Mouse (Mus musculus) CH12.LX (cell line): ENCODE results near the gene Slc25a28. TPM values are rescaled to one million over a fixed set of nuclear protein-coding genes. Genes with fewer than 3 reads are reported as not detected.

Experiments
- DNase-seq: peaks from one replicate; pipeline ENCODE4 v3.0.0-alpha.2; 2013; ENCODE audit errors: extremely low read depth
- H3K27ac ChIP-seq: 2 replicates; pipeline ENCODE4 v1.5.1; 2012; ENCODE audit warnings: low read depth, mild to moderate bottlenecking, control low read depth, moderate library complexity; ENCODE audit not compliant: insufficient read depth
- H3K27me3 ChIP-seq: replicated peaks from 2 replicates; pipeline ENCODE3; 2012; ENCODE audit warnings: inconsistent platforms
- H3K36me3 ChIP-seq, 2 experiments: replicated peaks in 1 of 2; 2 replicates each; pipeline versions ENCODE3 to v1.6.1; 2012; ENCODE audit warnings: inconsistent platforms in 1 of 2, low read length in 1 of 2, mild to moderate bottlenecking in 1 of 2, mixed read lengths in 1 of 2, moderate library complexity in 1 of 2; ENCODE audit not compliant: control insufficient read depth in 1 of 2, insufficient read depth in 1 of 2
- H3K4me1 ChIP-seq, 2 experiments: 2 replicates each; pipeline ENCODE4 v1.6.1; 2012; ENCODE audit warnings: inconsistent platforms in 1 of 2, moderate library complexity in 1 of 2; ENCODE audit not compliant: insufficient read depth in 2 of 2, control insufficient read depth in 1 of 2
- H3K4me2 ChIP-seq: 2 replicates; pipeline ENCODE4 v1.6.1; 2012; ENCODE audit warnings: low read depth, mild to moderate bottlenecking, control low read depth; ENCODE audit not compliant: poor library complexity, insufficient read depth, severe bottlenecking
- H3K4me3 ChIP-seq, 3 experiments: fragments of 150-350 bp in 1 of 3; sonication (generic) in 1 of 3; replicated peaks in 1 of 3; 2 replicates each; pipeline versions ENCODE3 to v1.5.1; 2011 to 2012; ENCODE audit warnings: low read depth in 2 of 3, low read length in 2 of 3, mild to moderate bottlenecking in 2 of 3, moderate library complexity in 2 of 3, control low read depth in 1 of 3, improper control_type of control experiment in 1 of 3, inconsistent platforms in 1 of 3, mixed read lengths in 1 of 3; ENCODE audit not compliant: poor library complexity in 1 of 3
- H3K79me2 ChIP-seq: replicated peaks from 2 replicates; pipeline ENCODE4 v1.6.1; 2012; ENCODE audit warnings: mild to moderate bottlenecking, moderate library complexity; ENCODE audit not compliant: control insufficient read depth, poor library complexity, insufficient read depth, severe bottlenecking; ENCODE audit errors: extremely low read depth
- H3K9ac ChIP-seq: 2 replicates; pipeline ENCODE4 v1.6.1; 2012; ENCODE audit warnings: low read depth, mild to moderate bottlenecking, control low read depth, moderate library complexity; ENCODE audit not compliant: insufficient read depth
- H3K9me3 ChIP-seq: replicated peaks from 2 replicates; pipeline ENCODE3; 2012; ENCODE audit warnings: low read length, inconsistent platforms, mixed read lengths
- BHLHE40 ChIP-seq: IDR thresholded peaks from 2 replicates; pipeline ENCODE4 v1.6.1; 2011; ENCODE audit warnings: mild to moderate bottlenecking, low read depth, low read length, improper control_type of control experiment
- CTCF ChIP-seq, 2 experiments: IDR thresholded peaks in 1 of 2; conservative IDR thresholded peaks in 1 of 2; 2 replicates each; pipeline ENCODE4 v1.5.1; 2011 to 2012; ENCODE audit warnings: low read depth in 2 of 2, low read length in 2 of 2, improper control_type of control experiment in 1 of 2, inconsistent platforms in 1 of 2, mild to moderate bottlenecking in 1 of 2, moderate library complexity in 1 of 2
- E2F4 ChIP-seq: IDR thresholded peaks from 2 replicates; pipeline ENCODE4 v1.6.1; 2011; ENCODE audit warnings: low read depth, low read length, improper control_type of control experiment; ENCODE audit not compliant: insufficient replicate concordance
- ELF1 ChIP-seq: IDR thresholded peaks from 2 replicates; pipeline ENCODE4 v1.6.1; 2014; ENCODE audit warnings: low read depth, mild to moderate bottlenecking, inconsistent platforms, low read length, improper control_type of control experiment
- EP300 ChIP-seq: IDR thresholded peaks from 2 replicates; pipeline ENCODE4 v1.6.1; 2011; ENCODE audit warnings: low read length, improper control_type of control experiment
- MEF2A ChIP-seq: IDR thresholded peaks from 2 replicates; pipeline ENCODE4 v1.6.1; 2014; ENCODE audit warnings: low read depth, mild to moderate bottlenecking, inconsistent platforms, low read length, improper control_type of control experiment, borderline replicate concordance
- NRF1 ChIP-seq: IDR thresholded peaks from 2 replicates; pipeline ENCODE4 v1.6.1; 2014; ENCODE audit warnings: low read depth, mild to moderate bottlenecking, inconsistent platforms, low read length, improper control_type of control experiment, moderate library complexity
- PAX5 ChIP-seq: IDR thresholded peaks from 2 replicates; pipeline ENCODE4 v1.6.1; 2012; ENCODE audit warnings: low read length, inconsistent platforms, mixed read lengths
- RAD21 ChIP-seq: IDR thresholded peaks from 2 replicates; pipeline ENCODE4 v1.6.1; 2011; ENCODE audit warnings: low read depth, mild to moderate bottlenecking, low read length, improper control_type of control experiment, moderate library complexity
- SMC3 ChIP-seq: IDR thresholded peaks from 2 replicates; pipeline ENCODE4 v1.6.1; 2011; ENCODE audit warnings: low read depth, low read length, improper control_type of control experiment
- TCF12 ChIP-seq: IDR thresholded peaks from 2 replicates; pipeline ENCODE4 v1.6.1; 2014; ENCODE audit warnings: low read depth, mild to moderate bottlenecking, inconsistent platforms, low read length, improper control_type of control experiment
- USF1 ChIP-seq: IDR thresholded peaks from 2 replicates; pipeline ENCODE4 v1.6.1; 2014; ENCODE audit warnings: low read depth, mild to moderate bottlenecking, inconsistent platforms, low read length, improper control_type of control experiment
- USF2 ChIP-seq: conservative IDR thresholded peaks from 2 replicates; pipeline ENCODE4 v1.6.1; 2011; ENCODE audit warnings: low read depth, low read length, improper control_type of control experiment
- ZC3H11A ChIP-seq: IDR thresholded peaks from 2 replicates; pipeline ENCODE4 v1.6.1; 2012; ENCODE audit warnings: low read depth, mild to moderate bottlenecking, inconsistent platforms, low read length, improper control_type of control experiment
- ZKSCAN1 ChIP-seq: IDR thresholded peaks from 2 replicates; pipeline ENCODE4 v1.6.1; 2012; ENCODE audit warnings: low read depth, inconsistent platforms, low read length, improper control_type of control experiment, borderline replicate concordance
- dilution Hi-C: fragments of 300-500 bp; cut with MboI; formaldehyde crosslinking; loops from 2 replicates; pipeline ENCODE4 v1.14.3; 2020; ENCODE audit warnings: low sequenced_read_pairs; ENCODE audit not compliant: extremely low pct_unique_long_range_greater_than_20kb, extremely low pct_ligation_motif_present
- in situ Hi-C: fragments of 300-500 bp; cut with MboI; formaldehyde crosslinking; loops from 3 replicates; pipeline ENCODE4 v1.14.3; 2019; ENCODE audit warnings: low sequenced_read_pairs, low pct_ligation_motif_present, low pct_unique_long_range_greater_than_20kb, mixed read lengths
- polyA plus RNA-seq: library from polyadenylated mRNA; unstranded; fragments of >175 nt; gene quantifications from 2 replicates; pipeline ENCODE4 v1.2.1, GENCODE M21; 2012; ENCODE audit warnings: low read depth; ENCODE audit not compliant: insufficient read length
- total RNA-seq, 2 experiments: library from RNA; depleted of rRNA; stranded (reverse); fragments of 300-350 nt in 1 of 2; fragments of >200 nt in 1 of 2; gene quantifications; 2 replicates each; pipeline ENCODE4 v1.2.3; 2012 to 2014

Gene Slc25a28
- total and polyA plus RNA-seq, 3 experiments, result 35.2 to 48.1 (median 37.8) TPM

DNA sequence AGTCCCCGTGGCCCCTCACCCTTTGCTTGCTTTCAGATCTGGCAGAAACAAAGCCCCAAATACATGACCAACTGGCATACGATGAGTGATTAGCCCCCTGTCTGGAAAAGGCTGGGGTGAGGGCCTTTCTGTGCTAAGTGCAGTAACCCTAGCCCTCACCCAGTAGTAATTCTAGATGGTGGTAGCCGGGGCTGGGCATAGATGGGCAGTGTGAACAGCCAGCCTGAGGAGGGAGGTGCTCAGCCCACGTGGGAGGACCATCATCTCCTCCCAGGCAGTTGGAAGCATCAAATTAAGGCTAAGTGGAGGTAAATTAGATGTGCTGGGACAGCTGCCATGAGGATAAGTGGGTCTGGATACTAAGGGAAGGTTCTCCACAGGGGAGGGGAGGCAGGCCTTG is 45.6 kb downstream of the Slc25a28 start:
- dilution Hi-C loops, result no loop called here

DNA sequence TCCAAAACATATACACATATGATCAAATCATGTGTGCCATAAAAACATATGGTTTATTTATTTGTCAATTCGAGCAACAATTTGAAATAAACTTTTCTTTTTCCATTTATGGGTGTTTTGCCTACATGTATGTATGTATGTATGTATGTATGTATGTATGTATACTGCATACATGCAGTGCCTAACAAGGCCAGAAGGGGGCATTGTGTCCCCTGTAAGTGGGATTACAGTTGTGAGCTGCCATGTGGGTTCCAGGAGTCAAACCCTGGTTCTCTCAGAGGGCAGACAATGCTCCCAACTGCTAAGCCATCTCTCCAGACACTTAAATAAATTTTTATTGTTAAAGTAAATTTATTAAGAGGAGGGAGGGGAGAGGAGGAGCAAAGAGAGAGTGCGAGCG is 47.3 kb downstream of the Slc25a28 start:
- no peak overlapping the region for H3K4me3 ChIP-seq
- no peak overlapping the region for H3K4me2 ChIP-seq
- H3K36me3 ChIP-seq, result no peaks in the 10 kb centered on the region
- H3K27ac ChIP-seq, result no peak overlapping the region
- H3K27me3 ChIP-seq, result no peaks in the 10 kb centered on the region
- in situ Hi-C loops, result loop anchor here (5.0 to 10.0 kb wide), 3 partner anchors 35 to 103 kb away; partner anchors contain the start of gene Got1
- dilution Hi-C loops, result no loop called here
- H3K4me1 ChIP-seq, result peaks cover 12 to 37% of the 10 kb centered on the region in 2 experiments
- H3K9me3 ChIP-seq, result no peaks in the 10 kb centered on the region
- TF ChIP-seq RAD21 (no peak; the same call in none of the 2 replicates), CTCF (conservative IDR thresholded peaks at IDR 0.05 in 1 of 2, IDR thresholded peaks at IDR 0.05 in 1 of 2; ENCODE audit: low read depth in 2 of 2, low read length in 2 of 2) (peak; percentile 8 to 52; a peak in 2 of 4 replicates)
- H3K79me2 ChIP-seq, result no peaks in the 10 kb centered on the region
- DNase-seq, result no peak
- H3K9ac ChIP-seq, result no peak overlapping the region

More for the DNA sequence above, 45.6 kb downstream of the Slc25a28 start:
- in situ Hi-C loops, result loop anchor here (5.0 to 10.0 kb wide), 3 partner anchors 33 to 104 kb away; partner anchors contain the start of gene Got1
- no peak overlapping the region for H3K4me3 ChIP-seq
- TF ChIP-seq ZC3H11A (no peak), SMC3 (no peak), E2F4 (no peak), TCF12 (no peak), PAX5 (no peak), MEF2A (no peak), NRF1 (no peak), ELF1 (no peak)
- DNase-seq, result no peak
- H3K36me3 ChIP-seq, result no peaks in the 10 kb centered on the region
- H3K9ac ChIP-seq, result no peak overlapping the region
- no peak overlapping the region for H3K4me2 ChIP-seq
- H3K79me2 ChIP-seq, result no peaks in the 10 kb centered on the region
- H3K9me3 ChIP-seq, result no peaks in the 10 kb centered on the region
- H3K27me3 ChIP-seq, result no peaks in the 10 kb centered on the region
- H3K27ac ChIP-seq, result no peak overlapping the region
- peaks cover 12 to 37% of the 10 kb centered on the region in 2 experiments for H3K4me1 ChIP-seq

DNA sequence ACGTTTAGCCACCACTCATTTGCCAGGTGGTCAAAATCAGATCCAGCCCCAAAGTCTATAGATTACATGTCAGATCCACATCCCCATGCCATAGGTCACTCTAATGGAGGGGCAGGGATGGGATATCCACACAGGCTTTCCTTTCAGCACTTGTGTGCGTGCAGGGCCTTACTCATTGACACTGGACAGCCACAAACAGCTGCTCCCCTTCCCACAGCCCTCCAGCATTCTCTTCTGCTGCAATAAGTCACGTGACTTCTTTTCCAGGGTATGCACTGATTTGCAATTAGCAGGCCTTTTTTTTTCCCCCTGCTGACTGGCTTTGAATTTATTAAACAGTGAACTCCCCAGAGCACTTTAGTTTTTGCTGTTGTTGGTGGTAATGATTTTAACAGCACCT is 48.5 kb downstream of the Slc25a28 start:
- Histone ChIP-seq H3K27me3 (no peaks in the 10 kb centered on the region), H3K79me2 (no peaks in the 10 kb centered on the region), H3K27ac (no peak overlapping the region), H3K9ac (no peak overlapping the region), H3K4me1 (peaks cover 9 to 33% of the 10 kb centered on the region in 2 experiments; a peak in 3 of 4 replicates), H3K36me3 (no peaks in the 10 kb centered on the region), H3K4me2 (no peak overlapping the region; the same call in 1 of the 2 replicates), H3K9me3 (no peaks in the 10 kb centered on the region), H3K4me3 (no peak overlapping the region)
- in situ Hi-C loops, result loop anchor here (5.0 to 10.0 kb wide), 3 partner anchors 36 to 101 kb away; partner anchors contain the start of gene Got1
- TF ChIP-seq EP300 (no peak), ZKSCAN1 (no peak), BHLHE40 (peak; percentile 64), TCF12 (no peak), USF1 (peak; percentile 64), USF2 (peak; percentile 40)
- dilution Hi-C loops, result no loop called here
- no peak for DNase-seq
